Mouse (Mus musculus) lung, adult 2 months (tissue): ENCODE results near the gene Arhgap10. TPM values are rescaled to one million over a fixed set of nuclear protein-coding genes. Genes with fewer than 3 reads are reported as not detected.
A peak's percentile ranks its signal among the peaks of the same experiment; 100 is the strongest.

Experiments used
- DNase-seq: peaks from one replicate; pipeline ENCODE4 v3.0.0; 2022
- H3K4me1 ChIP-seq: fragments of 200-500 bp; 2 replicates; pipeline ENCODE4 v1.6.1; 2011; ENCODE audit warnings: low read length; ENCODE audit not compliant: control insufficient read depth, insufficient read depth
- H3K4me3 ChIP-seq: fragments of 200-500 bp; replicated peaks from 2 replicates; pipeline ENCODE3; 2011; ENCODE audit warnings: low read depth, mild to moderate bottlenecking, control low read depth, low read length; ENCODE audit errors: extremely low read depth
- CTCF ChIP-seq: fragments of 200-500 bp; IDR thresholded peaks from 2 replicates; pipeline ENCODE4 v1.5.1; 2011; ENCODE audit warnings: mild to moderate bottlenecking, low read length, control low read depth; ENCODE audit not compliant: insufficient read depth
- POLR2A ChIP-seq: fragments of 200-500 bp; IDR thresholded peaks from 2 replicates; pipeline ENCODE4 v1.6.1; 2011; ENCODE audit warnings: low read depth, mild to moderate bottlenecking, control low read depth, low read length, borderline replicate concordance; ENCODE audit errors: extremely low read depth
- WGBS: fragments of 180-500 bp; shearing (Covaris S2); methylation state at CpG from one replicate; pipeline ENCODE4 v1.1.7; 2018; 5-methylcytosine and 5-hydroxymethylcytosine counted together
- polyA plus RNA-seq: library from polyadenylated mRNA; depleted of rRNA; stranded (reverse); fragments of >200 nt; gene quantifications from 2 replicates; pipeline ENCODE4 v1.2.3, GENCODE M21; 2012; rRNA removed

Gene Arhgap10
- polyA plus RNA-seq, 1 experiment: 11.2 TPM

GRCm38 (mm10) chr8:77232411-77232810 is 285.3 kb downstream of the Arhgap10 start:
- Histone ChIP-seq H3K4me1 (peaks cover 7% of the 10 kb centered on the region), H3K4me3 (no peak overlapping the region)
- no peak for TF ChIP-seq CTCF
- no peak for TF ChIP-seq POLR2A
- WGBS: 70% methylated on average over 3 of the region's 3 CpGs
- no peak for DNase-seq

- no peak for DNase-seq
- no peak overlapping the region for H3K4me3 ChIP-seq
- TF ChIP-seq POLR2A: no peak
- TF ChIP-seq CTCF: no peak
- WGBS: 38% methylated on average over 6 of the region's 6 CpGs
- peaks cover 10% of the 10 kb centered on the region for H3K4me1 ChIP-seq
Observed at GRCm38 (mm10) chr8:77231834-77232233, 285.9 kb downstream of the Arhgap10 start.

GRCm38 (mm10) chr8:77231211-77231610 is 286.5 kb downstream of the Arhgap10 start:
- no peak for TF ChIP-seq CTCF
- TF ChIP-seq POLR2A: no peak
- no peak for DNase-seq
- 85% methylated on average over 1 of the region's 1 CpGs for WGBS
- Histone ChIP-seq H3K4me3 (no peak overlapping the region), H3K4me1 (peaks cover 10% of the 10 kb centered on the region)

GRCm38 (mm10) chr8:77228688-77229087 is 289.1 kb downstream of the Arhgap10 start:
- WGBS: 74% methylated on average over 7 of the region's 7 CpGs
- TF ChIP-seq POLR2A (no peak), CTCF (no peak)
- Histone ChIP-seq H3K4me1 (peaks cover 10% of the 10 kb centered on the region), H3K4me3 (no peak overlapping the region)
- no peak for DNase-seq

GRCm38 (mm10) chr8:77227742-77228141 is 290.0 kb downstream of the Arhgap10 start:
- no peak overlapping the region for H3K4me3 ChIP-seq
- peak; percentile 74 for DNase-seq
- no peak for TF ChIP-seq CTCF
- TF ChIP-seq POLR2A: no peak
- H3K4me1 ChIP-seq: peaks cover 5% of the 10 kb centered on the region
- 78% methylated on average over 5 of the region's 5 CpGs for WGBS

- no peak for DNase-seq
- WGBS: 53% methylated on average over 4 of the region's 4 CpGs
- TF ChIP-seq POLR2A: no peak
- TF ChIP-seq CTCF: no peak
- Histone ChIP-seq H3K4me1 (peaks cover 4% of the 10 kb centered on the region; the same call in 1 of the 2 replicates), H3K4me3 (no peak overlapping the region)
Observed at GRCm38 (mm10) chr8:77223123-77223522, 294.6 kb downstream of the Arhgap10 start.

- no peak for DNase-seq
- 57% methylated on average over 6 of the region's 6 CpGs for WGBS
- H3K4me1 ChIP-seq: no peaks in the 10 kb centered on the region
- H3K4me3 ChIP-seq: no peak overlapping the region
- TF ChIP-seq CTCF: no peak
- no peak for TF ChIP-seq POLR2A
Observed at GRCm38 (mm10) chr8:77215191-77215590, 302.6 kb downstream of the Arhgap10 start.

GRCm38 (mm10) chr8:77214665-77215064 is 303.1 kb downstream of the Arhgap10 start:
- DNase-seq: no peak
- H3K4me1 ChIP-seq: no peaks in the 10 kb centered on the region
- no peak overlapping the region for H3K4me3 ChIP-seq
- 34% methylated on average over 8 of the region's 8 CpGs for WGBS
- no peak for TF ChIP-seq CTCF
- TF ChIP-seq POLR2A: no peak

- Histone ChIP-seq H3K4me3 (no peak overlapping the region), H3K4me1 (no peaks in the 10 kb centered on the region)
- WGBS: 66% methylated on average over 3 of the region's 3 CpGs
- DNase-seq: no peak
- TF ChIP-seq POLR2A (no peak), CTCF (no peak)
Observed at GRCm38 (mm10) chr8:77213893-77214464, 303.8 kb downstream of the Arhgap10 start.

- no peak for TF ChIP-seq POLR2A
- TF ChIP-seq CTCF: no peak
- H3K4me3 ChIP-seq: no peak overlapping the region
- WGBS: 81% methylated on average over 3 of the region's 3 CpGs
Observed at GRCm38 (mm10) chr8:77209297-77209696, 308.5 kb downstream of the Arhgap10 start.

More at GRCm38 (mm10) chr8:77209297-77209696, 308.5 kb downstream of the Arhgap10 start:
- no peaks in the 10 kb centered on the region for H3K4me1 ChIP-seq
- no peak for DNase-seq

Other genes with a start within 250 kb of the Arhgap10 start
- gene Prmt9, start 31.4 kb upstream of the Arhgap10 start, polyA plus RNA-seq: 7.2 and 7.7 TPM in 2 replicates
- gene Tmem184c, start 92.7 kb upstream of the Arhgap10 start, polyA plus RNA-seq: 5.7 and 8.3 TPM in 2 replicates
- gene Ednra, start 206.5 kb upstream of the Arhgap10 start, polyA plus RNA-seq: 35.5 and 50.1 TPM in 2 replicates